Mouse (Mus musculus) testis, postnatal 14 days (tissue): ENCODE data around the gene Tdpoz1.
"Not testable (repeated sequence)": the region's sequence is repeated elsewhere in the genome, so short reads cannot be mapped to it uniquely, and the experiment has no call there.

Source experiments
- DNase-seq: peaks from one replicate; pipeline ENCODE4 v3.0.0; 2021; ENCODE audit warnings: low spot score

Gene Tdpoz1

GRCm38 (mm10) chr3:93676210-93676609 lies at the start of gene Tdpoz1:
Gene Tdpoz1 (minus strand): TSS chr3:93676310.
- DNase-seq = not testable (repeated sequence)

GRCm38 (mm10) chr3:93708969-93709637 lies 33.0 kb upstream of the Tdpoz1 start:
- not testable (repeated sequence) for DNase-seq

GRCm38 (mm10) chr3:93692970-93693369 lies 16.9 kb upstream of the Tdpoz1 start, which contains the start of gene Gm37596:
Gene Gm37596 (minus strand): TSS chr3:93693070.
- not testable (repeated sequence) for DNase-seq

GRCm38 (mm10) chr3:93670805-93671503 lies 5.2 kb downstream of the Tdpoz1 start:
- not testable (repeated sequence) for DNase-seq

GRCm38 (mm10) chr3:93654260-93654659 lies 21.9 kb downstream of the Tdpoz1 start:
- DNase-seq = no peak

- DNase-seq = no peak
Measured at GRCm38 (mm10) chr3:93652586-93652985, 23.5 kb downstream of the Tdpoz1 start, which contains the start of gene Tdpoz2. Gene Tdpoz2 (minus strand): TSS chr3:93652686.

- not testable (repeated sequence) for DNase-seq
Measured at GRCm38 (mm10) chr3:93630917-93631714, 45.0 kb downstream of the Tdpoz1 start.
